Mouse (Mus musculus): Measurements from ENCODE around the gene Tmprss12.
"Not testable (repeated sequence)": the region's sequence is repeated elsewhere in the genome, so short reads cannot be mapped to it uniquely, and the experiment has no call there.

Gene Tmprss12

DNA sequence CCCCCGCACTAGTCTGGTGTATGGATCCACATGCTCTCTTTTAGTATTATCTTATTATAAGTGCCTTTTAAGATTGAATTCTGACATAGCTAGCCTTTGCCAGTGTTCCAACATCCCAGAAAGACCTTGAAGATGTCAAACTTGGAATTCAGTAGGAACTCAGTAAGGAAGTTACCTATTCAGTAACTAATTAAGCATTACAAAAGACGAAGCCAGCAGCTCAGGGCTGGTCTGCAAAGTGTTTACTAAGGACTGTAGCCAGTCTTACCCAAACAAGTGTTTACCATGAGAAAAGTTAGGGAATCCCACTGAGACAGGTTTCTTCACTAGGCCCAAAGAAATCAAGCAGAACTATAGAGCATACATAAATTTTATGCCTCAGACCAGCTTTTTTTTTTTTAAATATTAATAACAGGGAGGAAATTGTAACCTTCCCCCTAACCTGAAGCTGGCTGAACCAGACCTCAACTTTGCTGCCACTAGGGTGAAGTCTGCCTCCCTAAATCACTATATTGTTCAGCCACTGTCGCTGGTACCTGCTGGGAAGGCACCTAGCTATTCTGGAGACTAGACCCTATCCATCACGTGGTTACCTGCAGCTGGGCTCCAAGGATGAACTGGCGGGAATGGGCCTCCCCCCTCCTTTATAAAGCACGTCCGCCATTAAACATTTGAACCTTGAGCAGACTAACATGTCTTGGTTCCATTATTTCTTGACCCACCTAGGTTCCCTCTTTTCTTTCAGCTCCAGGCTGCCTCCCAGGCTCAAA, 5.7 kb upstream of the Tmprss12 start:
- no peak for DNase-seq

DNA sequence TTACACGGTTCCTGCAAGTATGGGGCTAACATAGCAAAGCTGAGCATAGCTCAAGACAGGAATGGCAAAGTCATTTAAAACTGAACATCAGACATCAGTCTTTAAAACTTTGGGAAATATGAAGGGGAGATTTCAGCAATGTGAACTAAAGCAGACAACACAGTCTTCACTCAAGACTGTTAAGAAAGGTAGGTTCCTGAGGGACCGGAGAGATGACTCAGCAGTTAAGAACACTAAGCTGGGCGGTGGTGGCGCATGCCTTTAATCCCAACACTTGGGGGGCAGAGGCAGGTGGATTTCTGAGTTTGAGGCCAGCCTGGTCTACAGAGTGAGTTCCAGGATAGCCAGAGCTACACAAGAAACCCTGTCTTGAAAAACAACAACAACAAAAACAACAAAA, 4.2 kb upstream of the Tmprss12 start:
- no peak for DNase-seq

DNA sequence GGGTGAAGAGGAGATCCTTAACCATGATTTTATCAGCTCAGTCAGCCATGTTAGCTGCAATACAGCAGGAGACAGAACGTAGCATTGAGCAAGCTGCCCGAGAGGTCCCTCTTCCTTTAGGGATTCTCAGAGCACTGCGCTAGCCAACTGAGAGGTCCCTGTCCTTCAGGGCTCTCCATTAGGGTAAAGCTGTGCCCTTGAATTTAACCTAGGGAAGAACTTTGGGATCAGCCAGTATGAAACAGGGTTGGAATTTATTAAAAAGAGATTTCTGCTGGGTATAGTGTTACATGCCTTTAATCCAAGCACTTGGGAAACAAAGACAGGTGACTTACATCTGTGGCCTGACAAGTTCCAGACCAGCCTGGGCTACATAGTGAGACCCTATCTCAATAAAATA, 3.1 kb upstream of the Tmprss12 start:
- DNase-seq, result no peak

DNA sequence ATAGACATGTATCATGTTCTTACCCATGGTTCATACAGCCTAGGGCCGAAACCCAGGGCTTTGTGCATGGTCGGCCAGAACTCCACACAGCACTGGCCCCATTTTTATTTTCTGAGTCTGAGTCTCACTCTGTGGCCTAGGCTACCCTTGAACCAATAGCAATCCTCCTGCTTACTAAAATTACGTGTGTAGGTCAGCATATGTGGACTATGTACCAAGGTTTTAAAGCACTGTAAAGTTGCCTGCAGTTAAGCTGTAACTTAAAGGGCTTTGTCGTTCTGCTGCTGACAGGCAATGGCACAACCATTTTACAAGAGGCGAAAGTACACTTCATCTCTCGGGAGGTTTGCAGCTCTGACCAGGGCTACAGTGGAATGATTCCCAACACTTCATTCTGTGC, 8.3 kb downstream of the Tmprss12 start:
- DNase-seq, result no peak

DNA sequence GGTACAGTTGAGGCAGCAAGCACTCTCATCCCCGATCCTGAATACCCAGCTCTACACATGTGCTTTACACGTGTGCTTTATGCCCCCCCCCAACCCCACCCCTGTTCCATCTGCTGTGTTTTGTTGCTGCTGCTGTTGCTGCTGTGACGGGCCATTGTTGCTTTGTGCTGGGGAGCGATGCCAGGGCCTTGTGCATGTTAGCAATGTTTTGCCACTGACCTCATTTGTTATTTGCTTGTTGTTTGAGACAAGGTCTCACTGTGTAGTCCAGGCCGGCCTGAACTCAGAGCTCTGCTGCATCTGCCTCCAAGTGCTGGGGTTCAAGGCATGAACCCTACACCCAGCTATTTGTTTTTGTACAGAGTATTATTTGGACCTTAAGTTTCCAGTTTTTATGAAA, 10.2 kb downstream of the Tmprss12 start:
- DNase-seq, result no peak

DNA sequence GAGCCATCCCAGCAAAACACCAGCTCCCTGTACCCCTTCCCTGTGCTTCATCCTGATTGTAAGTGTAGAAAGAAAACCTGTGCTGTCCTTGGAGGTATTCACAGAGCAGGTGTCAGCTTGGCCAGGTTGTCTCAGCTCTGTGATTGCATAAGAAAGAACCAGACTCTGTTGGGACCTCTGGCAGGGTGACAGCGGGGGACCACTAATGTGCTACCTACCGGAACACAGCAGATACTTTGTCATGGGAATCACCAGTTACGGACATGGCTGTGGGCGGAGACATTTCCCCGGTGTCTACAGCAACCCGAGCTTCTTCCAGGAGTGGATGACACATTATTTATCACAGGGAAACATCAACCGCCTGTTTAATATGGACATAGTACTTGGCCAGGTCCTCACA, 11.7 kb downstream of the Tmprss12 start:
- no peak for DNase-seq

DNA sequence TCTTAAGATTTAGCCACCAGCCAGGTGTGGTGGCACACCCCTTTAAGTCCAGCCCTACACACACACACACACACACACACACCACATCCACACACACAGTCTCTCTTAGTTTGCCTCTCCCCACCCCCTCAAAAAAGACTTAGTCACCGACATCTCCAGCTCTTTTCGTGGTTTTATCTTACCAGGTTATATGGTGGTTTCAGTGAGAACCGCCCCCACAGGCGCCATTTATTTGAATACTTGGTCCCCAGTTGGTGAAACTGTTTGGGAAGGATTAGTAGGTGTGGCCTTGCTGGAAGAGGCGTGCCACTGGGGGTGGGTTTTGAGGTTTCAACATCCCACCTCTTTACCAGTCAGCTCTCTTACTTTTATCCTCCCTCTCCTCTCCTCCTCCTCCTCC, 17.2 kb downstream of the Tmprss12 start:
- DNase-seq, result no peak

DNA sequence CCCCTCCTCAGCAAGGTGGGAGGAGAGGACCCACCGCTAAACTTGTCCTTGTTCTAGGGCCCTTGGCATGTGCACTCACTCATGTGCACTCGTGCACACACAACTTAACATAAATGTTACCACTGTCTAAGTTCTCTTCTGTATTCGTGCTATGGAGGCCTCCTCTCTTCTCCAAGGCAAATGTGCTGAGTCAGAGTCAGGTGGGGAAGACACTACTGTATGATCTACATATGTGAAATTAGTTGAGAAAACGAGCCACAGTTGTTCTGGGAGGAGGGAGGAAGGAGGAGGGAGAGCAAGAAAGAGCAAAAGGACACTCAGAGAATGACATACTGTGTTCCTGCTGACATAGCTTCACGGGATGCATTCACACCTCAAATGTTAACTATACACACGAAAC, 19.9 kb downstream of the Tmprss12 start:
- no peak for DNase-seq

DNA sequence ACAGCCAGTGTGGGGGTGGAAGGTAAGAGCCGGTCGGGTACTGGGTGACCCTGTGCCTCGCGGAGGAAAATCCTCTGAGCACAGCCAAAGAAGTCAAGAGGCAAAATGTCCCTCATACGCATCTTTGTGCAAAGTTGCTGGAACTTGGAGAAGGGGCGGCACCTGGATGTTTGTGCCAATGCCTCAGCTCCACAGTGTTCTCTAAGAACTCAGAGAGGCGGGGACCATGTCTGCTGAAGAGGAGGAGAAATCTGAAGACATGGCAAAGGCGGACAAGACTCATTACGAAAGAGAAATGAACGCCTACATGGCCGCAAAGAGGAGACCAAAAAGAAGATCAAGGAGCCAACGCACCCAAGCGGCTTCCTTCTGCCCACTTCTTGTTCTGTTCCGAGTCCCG, 20.9 kb downstream of the Tmprss12 start:
- no peak for DNase-seq

DNA sequence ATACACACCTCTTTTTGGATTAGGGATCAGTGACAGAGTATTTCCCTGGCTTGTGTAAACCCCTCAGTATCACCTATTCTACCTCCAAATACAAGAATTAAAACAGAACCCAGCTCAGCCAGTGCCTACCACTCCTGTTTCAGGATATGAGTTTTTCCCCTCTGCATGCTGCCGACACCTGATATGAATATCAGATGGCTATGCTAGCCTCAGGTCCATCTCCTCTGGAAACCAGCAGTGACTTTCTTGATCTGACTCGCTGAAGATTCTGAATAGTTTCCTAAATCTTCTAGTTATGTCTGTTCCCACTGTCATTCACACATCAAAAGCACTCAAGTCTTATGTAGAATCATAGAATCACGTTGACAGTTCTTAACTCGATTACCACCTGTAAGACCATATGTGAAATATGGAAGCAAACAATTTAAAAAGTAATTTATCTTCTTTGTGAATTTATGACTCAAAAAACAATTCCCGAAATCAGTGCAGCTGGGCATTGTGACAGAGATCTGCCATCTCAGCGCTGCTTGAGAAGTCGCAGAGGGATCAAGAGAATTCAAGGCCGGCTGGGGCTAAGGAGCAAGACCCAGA, 22.9 kb downstream of the Tmprss12 start:
- DNase-seq, result peak; percentile 22

DNA sequence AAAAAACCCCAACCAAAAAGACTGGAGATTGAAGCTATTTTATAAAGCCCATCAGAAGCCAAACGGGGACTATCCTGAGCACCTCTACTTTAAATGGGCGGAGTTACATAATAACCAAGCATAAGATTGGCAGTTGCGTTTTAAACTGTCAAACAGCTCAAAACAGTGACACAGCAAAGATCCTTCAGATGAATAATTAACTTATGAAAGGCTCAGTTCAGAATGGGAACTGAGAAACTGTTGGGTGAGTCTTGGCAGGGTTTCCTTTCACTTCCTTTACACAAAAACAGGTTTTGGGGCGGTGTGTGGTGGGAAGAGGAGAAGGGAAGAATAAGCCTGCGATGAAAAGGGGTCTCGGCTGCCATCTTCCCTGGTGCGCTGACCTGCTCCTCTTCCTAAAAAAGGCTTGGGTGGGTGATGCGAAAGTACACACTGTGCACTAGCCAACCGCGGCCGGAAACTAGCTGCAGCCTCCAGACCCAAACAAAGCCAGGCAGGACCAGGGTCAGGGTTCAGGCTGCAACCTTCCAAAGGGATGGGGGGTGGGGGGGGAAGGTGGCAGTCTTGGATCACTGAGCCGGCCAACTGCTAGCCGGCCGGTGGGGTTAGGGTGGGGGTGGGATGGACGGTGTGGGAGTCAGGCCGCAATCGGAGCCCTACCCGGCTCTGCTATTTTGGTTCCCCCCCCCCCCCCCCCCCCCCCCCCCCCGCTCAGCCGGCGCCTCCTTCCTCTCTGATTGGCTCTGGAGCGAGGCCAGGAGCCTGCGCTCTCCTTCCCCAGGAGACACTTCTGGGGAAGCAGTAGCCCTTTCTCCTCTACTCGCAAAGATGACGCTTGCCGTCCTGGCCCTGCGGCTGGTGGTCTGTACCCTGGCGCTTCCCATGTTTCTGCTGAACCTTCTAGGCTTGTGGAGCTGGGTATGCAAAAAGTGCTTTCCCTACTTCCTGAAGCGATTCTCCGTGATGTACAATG, 23.7 kb downstream of the Tmprss12 start, which contains the start of gene Mettl7a1:
Mettl7a1 (plus strand) TSS at position 122 of the 973 bp plus-strand sequence.
- peak; percentile 83 for DNase-seq

DNA sequence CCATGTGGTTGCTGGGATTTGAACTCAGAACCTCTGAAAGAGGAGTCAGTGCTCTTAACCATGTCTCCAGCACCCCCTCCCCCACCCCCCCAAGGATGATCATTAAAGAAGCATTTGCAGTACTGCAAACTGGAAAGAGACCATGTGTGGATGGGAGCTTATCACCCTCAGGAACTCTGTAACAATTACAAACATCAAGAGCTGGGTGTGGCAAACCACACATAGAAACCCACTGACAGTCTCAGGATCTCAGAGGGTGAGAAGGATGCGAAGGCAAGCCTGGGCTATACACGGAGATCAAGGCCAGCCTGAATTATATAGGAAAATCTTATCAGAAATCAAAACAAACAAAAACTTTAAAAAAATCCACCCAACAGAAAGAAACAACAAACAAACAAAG, 25.6 kb downstream of the Tmprss12 start:
- DNase-seq, result no peak

DNA sequence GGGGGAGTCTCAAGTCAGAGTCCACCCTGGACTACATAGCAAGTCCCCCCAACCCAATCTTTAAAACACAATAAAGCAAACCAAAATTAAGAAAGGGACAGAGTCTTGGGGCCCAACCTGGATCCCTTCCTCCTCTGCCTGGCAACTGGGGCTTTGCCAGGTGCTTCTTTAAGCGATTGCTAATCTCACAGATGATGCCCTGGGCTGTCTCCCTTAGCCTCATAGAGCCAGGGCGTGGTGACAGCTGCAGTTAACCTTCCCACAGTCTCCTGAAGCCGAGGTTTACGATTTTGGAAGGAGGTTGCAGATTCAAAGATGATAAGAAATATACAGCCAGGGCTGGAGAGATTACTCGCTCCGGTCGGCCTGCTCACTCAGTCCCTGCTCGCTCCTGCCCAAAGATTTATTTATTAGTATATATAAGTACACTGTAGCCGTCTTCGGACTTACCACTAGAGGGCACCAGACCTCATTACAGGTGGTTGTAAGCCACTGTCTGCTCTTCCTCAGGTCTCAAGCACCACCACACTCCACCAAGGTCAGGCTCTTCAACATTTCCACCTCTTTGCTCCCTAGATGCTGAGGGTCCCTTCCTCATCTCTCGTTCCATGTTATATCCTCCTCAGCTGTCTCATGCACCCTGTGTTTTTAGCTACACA, 26.9 kb downstream of the Tmprss12 start:
- peak; percentile 38 for DNase-seq

DNA sequence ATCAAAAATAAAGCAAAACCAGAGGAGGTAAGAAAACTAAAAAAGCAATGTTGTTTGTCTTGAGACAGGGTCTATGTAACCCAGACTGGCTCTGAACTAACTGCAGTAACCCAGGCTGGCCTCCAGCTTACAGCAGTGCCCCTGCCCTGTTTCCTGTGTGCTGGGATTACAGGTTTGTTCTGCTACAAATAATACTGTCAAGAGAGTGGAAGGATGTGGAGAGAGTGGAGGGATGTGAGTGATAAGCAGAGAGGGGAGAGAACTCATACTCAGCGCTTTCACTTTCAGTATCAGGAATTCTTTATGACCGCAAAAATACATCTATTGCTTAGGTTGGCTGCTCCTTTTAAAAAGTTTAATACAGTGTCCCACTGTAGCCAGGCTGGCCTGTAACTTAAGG, 31.7 kb downstream of the Tmprss12 start:
- no peak for DNase-seq

DNA sequence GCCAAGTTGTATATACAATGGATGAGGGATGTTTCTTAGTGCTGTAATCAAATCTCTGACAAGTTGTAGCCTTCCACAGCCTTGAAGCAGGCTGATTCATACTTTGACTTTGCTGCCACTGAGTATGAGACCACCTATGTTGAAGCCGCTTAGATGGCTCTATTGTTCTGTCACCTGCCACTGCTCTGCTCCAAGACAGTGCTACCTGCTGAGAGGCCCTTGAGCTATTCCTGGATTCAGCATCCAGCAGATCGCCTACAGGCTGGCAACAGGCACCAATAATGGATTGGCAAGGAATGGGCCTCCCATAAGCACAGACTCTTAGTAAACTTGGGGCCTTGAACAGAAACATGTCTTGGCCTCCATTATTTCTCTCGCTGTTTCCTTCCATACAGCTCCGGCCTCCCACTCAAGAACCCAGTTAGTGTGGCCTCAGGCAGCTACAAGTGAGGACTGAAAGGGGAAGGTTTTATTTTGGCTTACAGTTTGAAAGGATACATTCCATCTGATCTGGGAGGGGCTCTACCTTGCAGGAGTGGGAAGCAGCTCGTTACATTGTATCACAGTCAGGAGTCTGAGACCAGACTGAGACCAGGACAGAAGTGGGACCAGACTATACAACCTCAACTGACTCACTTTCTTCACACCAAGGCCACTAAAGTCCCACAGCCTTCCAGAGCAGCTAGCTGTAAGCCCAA, 34.0 kb downstream of the Tmprss12 start:
- no peak for DNase-seq

DNA sequence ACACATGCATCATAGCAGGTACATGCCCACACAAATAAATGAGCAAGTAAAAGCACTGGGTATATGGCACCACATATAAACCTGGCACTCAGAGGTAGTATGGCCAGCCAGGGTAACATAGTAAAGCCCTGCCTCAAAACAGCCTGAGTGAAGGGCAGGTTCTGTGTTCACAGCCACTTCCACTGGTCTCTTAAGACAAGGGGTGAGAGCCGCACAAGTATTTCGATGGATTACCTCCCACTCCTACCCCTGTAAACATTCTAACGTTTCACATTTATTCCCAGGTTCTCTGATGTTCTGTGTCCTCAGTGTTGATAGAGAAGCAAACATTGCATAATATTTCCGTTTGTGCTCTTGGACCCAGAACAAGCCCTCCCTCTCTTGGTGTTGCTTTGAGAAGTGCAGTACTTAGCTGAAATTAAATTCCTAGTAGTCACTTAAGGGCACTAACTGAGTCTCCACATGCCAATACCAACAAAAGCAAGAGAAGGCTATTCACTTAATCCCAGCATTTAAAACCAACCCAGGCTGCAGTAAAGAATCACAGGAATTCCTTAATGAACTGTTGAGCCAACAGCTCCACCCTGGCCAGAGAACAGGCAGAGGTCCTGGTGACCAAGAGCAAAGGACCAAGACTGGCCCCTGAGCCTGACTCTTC, 37.5 kb downstream of the Tmprss12 start:
- not testable (repeated sequence) for DNase-seq

DNA sequence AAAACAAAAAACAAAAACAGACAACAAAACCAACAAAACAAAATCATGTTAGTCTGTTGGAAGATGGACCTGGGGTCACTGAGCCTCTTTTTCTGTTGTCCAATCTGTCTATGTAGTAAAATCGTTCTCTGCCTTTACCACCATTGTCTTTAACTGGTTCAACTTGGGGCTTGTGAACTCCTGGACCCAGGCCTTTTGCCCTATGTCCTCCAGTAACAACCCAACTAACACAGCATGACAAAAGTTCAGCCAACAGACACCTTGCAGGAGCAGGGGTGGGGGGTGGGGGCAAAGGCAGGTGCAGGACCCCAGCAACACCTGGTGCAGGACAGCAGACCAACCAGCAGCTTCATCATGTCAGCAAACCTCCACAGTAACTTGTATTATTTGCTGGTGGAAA, 39.2 kb downstream of the Tmprss12 start:
- no peak for DNase-seq

DNA sequence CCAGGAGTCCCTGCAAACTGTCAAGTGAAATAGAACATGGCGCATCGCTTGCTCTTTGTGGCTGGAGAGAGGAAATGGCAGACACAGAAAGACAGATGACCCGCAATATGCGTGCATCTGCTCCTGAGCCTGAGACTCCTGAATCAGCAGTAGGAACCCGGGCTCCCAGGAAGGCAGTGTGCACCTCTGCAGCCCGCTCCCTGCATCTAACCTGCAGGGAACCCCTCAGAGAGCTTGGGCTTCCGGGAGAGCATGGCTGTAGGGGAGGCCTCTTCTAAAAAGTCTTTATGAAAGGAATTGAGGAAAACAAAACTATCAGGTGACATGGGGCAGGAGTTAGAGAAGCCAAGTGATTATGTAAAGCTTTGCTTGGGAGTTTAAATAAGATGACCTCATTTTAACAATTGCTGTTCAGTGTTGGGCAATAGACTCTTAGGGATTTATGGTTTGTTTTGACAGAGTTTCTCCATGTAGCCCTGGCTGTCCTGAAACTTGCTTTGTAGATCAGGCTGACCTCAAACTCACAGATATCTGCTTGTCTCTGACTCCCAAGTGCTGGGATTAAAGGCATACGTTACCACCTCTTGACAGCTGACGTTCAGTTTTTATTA, 39.8 kb downstream of the Tmprss12 start:
- DNase-seq, result no peak

DNA sequence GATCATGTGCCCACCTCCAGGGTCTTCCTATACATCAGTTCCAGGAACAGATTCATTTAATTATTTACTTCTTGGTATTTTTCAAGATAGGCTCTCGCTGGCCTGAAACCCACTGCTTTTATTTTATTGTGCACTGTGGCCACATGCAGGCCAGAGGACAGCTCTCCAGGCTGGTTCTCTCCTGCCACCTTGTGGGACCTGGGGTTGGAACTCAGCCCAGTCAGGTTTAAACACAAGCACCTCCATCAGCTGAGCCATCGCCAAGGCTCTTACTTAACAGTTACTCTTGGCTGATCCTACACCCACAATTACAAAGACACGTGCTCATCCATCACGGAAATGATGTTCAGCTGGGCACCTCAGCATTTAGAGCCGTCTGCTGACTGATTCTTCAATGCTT, 40.5 kb downstream of the Tmprss12 start:
- peak; percentile 49 for DNase-seq

DNA sequence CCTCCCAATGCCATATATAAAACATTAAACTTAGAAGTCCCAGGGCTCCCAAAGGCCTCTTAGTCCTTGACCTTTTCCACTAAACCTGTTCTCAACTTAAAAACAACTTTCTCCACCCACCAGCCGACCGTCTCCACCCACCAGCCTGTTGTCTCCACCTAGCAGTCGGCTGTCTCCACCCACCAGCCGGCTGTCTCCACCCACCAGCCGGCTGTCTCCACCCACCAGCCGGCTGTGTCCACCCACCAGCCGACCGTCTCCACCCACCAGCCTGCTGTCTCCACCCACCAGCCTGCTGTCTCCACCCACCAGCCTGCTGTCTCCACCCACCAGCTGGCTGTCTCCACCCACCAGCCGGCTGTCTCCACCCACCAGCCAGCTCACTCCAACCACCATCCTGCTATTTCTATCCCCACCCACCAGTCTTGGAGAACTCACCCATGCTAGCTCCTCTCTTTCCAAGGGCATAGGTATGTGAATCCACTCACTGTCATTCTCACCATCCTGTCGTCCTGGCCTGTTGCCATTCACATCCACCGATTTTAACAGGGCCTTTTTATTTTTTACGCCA, 43.5 kb downstream of the Tmprss12 start:
- no peak for DNase-seq

DNA sequence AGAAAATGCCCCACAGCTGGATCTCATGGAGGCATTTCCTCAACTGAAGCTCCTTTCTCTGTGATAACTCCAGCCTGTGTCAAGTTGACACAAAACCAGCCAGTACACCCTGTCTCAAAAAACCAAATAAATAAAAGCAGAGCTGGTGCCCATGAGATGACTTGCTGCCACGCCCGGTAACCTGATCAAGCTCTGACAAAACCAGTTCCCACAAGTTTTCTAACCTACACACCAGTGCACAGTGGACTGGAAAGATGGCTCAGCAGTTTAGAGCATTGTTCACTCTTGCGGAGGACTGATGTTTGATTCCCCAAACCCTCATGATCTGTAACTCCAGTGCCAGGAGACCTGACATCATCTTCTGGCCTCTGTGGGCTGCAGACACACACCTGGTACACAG, 44.6 kb downstream of the Tmprss12 start:
- DNase-seq, result no peak
